Mouse (Mus musculus): ENCODE measurements at regions not wholly inside any gene's neighbourhood (a gene's known extent, or its start where the extent isn't known, plus 50 kb on each side); places are given as distances from the start of the nearest gene placed in this dataset.
A peak's percentile ranks its signal among the peaks of the same experiment; 100 is the strongest.

GRCm38 (mm10) chr11:63454910-63455531 lies 326.2 kb downstream of the Pmp22 start:
- intact Hi-C loops (cut with DNase I) = no loop called here
- no peak for DNase-seq (ENCODE audit: extremely low spot score in 1 of 2, low spot score in 2 of 2)

GRCm38 (mm10) chr11:63456356-63456755 lies 327.6 kb downstream of the Pmp22 start:
- DNase-seq (ENCODE audit: extremely low spot score in 1 of 2, low spot score in 2 of 2) = no peak
- intact Hi-C loops (cut with DNase I) = no loop called here

- no peak for DNase-seq (ENCODE audit: extremely low spot score in 1 of 2, low spot score in 2 of 2)
- intact Hi-C loops (cut with DNase I) = no loop called here
Observed at GRCm38 (mm10) chr11:63457250-63457649, 328.5 kb downstream of the Pmp22 start.

GRCm38 (mm10) chr11:63460146-63460545 lies 331.4 kb downstream of the Pmp22 start:
- intact Hi-C loops (cut with DNase I) = no loop called here
- no peak for DNase-seq (ENCODE audit: extremely low spot score in 1 of 2, low spot score in 2 of 2)

GRCm38 (mm10) chr11:63463797-63464331 lies 335.1 kb downstream of the Pmp22 start:
- intact Hi-C loops (cut with DNase I) = no loop called here
- DNase-seq (ENCODE audit: extremely low spot score in 1 of 2, low spot score in 2 of 2) = peak in 1 of 2 experiments; percentile 22

GRCm38 (mm10) chr11:63465941-63466340 lies 337.2 kb downstream of the Pmp22 start:
- DNase-seq (ENCODE audit: extremely low spot score in 1 of 2, low spot score in 2 of 2) = no peak
- intact Hi-C loops (cut with DNase I) = no loop called here

- no peak for DNase-seq (ENCODE audit: extremely low spot score in 1 of 2, low spot score in 2 of 2)
- intact Hi-C loops (cut with DNase I) = no loop called here
Observed at GRCm38 (mm10) chr11:63466541-63466940, 337.8 kb downstream of the Pmp22 start.

GRCm38 (mm10) chr11:63474831-63475230 lies 346.0 kb downstream of the Pmp22 start:
- DNase-seq (ENCODE audit: extremely low spot score in 1 of 2, low spot score in 2 of 2) = no peak
- intact Hi-C loops (cut with DNase I) = no loop called here

- intact Hi-C loops (cut with DNase I) = no loop called here
- no peak for DNase-seq (ENCODE audit: extremely low spot score in 1 of 2, low spot score in 2 of 2)
Observed at GRCm38 (mm10) chr11:63481676-63482310, 353.0 kb downstream of the Pmp22 start.

- no peak for DNase-seq (ENCODE audit: extremely low spot score in 1 of 2, low spot score in 2 of 2)
- intact Hi-C loops (cut with DNase I) = no loop called here
Observed at GRCm38 (mm10) chr11:63482593-63482992, 353.8 kb downstream of the Pmp22 start.

GRCm38 (mm10) chr11:63487203-63487602 lies 358.4 kb downstream of the Pmp22 start:
- no peak for DNase-seq (ENCODE audit: extremely low spot score in 1 of 2, low spot score in 2 of 2)
- intact Hi-C loops (cut with DNase I) = no loop called here

GRCm38 (mm10) chr11:63502181-63502580 lies 373.4 kb downstream of the Pmp22 start:
- intact Hi-C loops (cut with DNase I) = no loop called here
- peak in 1 of 2 experiments; percentile 60 for DNase-seq (ENCODE audit: extremely low spot score in 1 of 2, low spot score in 2 of 2)

- no peak for DNase-seq (ENCODE audit: extremely low spot score in 1 of 2, low spot score in 2 of 2)
- intact Hi-C loops (cut with DNase I) = no loop called here
Observed at GRCm38 (mm10) chr11:63507387-63507786, 378.6 kb downstream of the Pmp22 start.

- no peak for DNase-seq (ENCODE audit: extremely low spot score in 1 of 2, low spot score in 2 of 2)
- intact Hi-C loops (cut with DNase I) = no loop called here
Observed at GRCm38 (mm10) chr11:63508727-63509126, 379.9 kb downstream of the Pmp22 start.

- intact Hi-C loops (cut with DNase I) = no loop called here
- no peak for DNase-seq (ENCODE audit: extremely low spot score in 1 of 2, low spot score in 2 of 2)
Observed at GRCm38 (mm10) chr11:63510611-63511010, 381.8 kb downstream of the Pmp22 start.

GRCm38 (mm10) chr11:63514615-63515014 lies 385.8 kb downstream of the Pmp22 start:
- intact Hi-C loops (cut with DNase I) = no loop called here
- no peak for DNase-seq (ENCODE audit: extremely low spot score in 1 of 2, low spot score in 2 of 2)

- peak in 1 of 2 experiments; percentile 77 for DNase-seq (ENCODE audit: extremely low spot score in 1 of 2, low spot score in 2 of 2)
- intact Hi-C loops (cut with DNase I) = no loop called here
Observed at GRCm38 (mm10) chr11:63518847-63519246, 390.1 kb downstream of the Pmp22 start.

GRCm38 (mm10) chr11:63524254-63524653 lies 395.5 kb downstream of the Pmp22 start:
- intact Hi-C loops (cut with DNase I) = no loop called here
- no peak for DNase-seq (ENCODE audit: extremely low spot score in 1 of 2, low spot score in 2 of 2)

GRCm38 (mm10) chr11:63525431-63525830 lies 396.6 kb downstream of the Pmp22 start:
- DNase-seq (ENCODE audit: extremely low spot score in 1 of 2, low spot score in 2 of 2) = peak in 1 of 2 experiments; percentile 41

GRCm38 (mm10) chr11:63525956-63526355 lies 396.1 kb downstream of the Hs3st3b1 start:
- intact Hi-C loops (cut with DNase I) = no loop called here
- DNase-seq (ENCODE audit: extremely low spot score in 1 of 2, low spot score in 2 of 2) = no peak

More at GRCm38 (mm10) chr11:63525431-63525830, 396.6 kb downstream of the Pmp22 start:
- intact Hi-C loops (cut with DNase I) = no loop called here
